Mouse (Mus musculus): Measurements from ENCODE around the gene Fam110a. TPM values are rescaled to one million over a fixed set of nuclear protein-coding genes. Genes with fewer than 3 reads are reported as not detected.

Gene Fam110a
- total and polyA plus RNA-seq, 2 experiments from 2014 or later: 3.0 to 6.2 TPM

GRCm38 (mm10) chr2:151969396-151969795 lies 10.6 kb downstream of the Fam110a start:
- H3K27me3 ChIP-seq (ENCODE audit: control insufficient read depth, insufficient read depth, low read length): peaks cover 29% of the 10 kb centered on the region
- no peak overlapping the region for H3K27ac ChIP-seq (ENCODE audit: low read depth)
- H3K4me3 ChIP-seq (ENCODE audit: low read depth, low read length): no peak overlapping the region
- DNase-seq (ENCODE audit: low spot score) (no peak), ATAC-seq (ENCODE audit: insufficient read depth, low read depth) (no peak)
- 91% methylated on average over 6 of the region's 6 CpGs for WGBS
- H3K4me1 ChIP-seq (ENCODE audit: control insufficient read depth, insufficient read depth): peaks cover 22% of the 10 kb centered on the region
- no peaks in the 10 kb centered on the region for H3K9me3 ChIP-seq (replicated peaks; ENCODE audit: control insufficient read depth, low read length)
- no peak for TF ChIP-seq EP300 (IDR thresholded peaks at IDR 0.05; ENCODE audit: low read depth)
- TF ChIP-seq CTCF (IDR thresholded peaks at IDR 0.05; ENCODE audit: low read depth): no peak
- no peak overlapping the region for H3K4me2 ChIP-seq (ENCODE audit: low read depth, low read length)
- no peak overlapping the region for H3K9ac ChIP-seq (replicated peaks; ENCODE audit: low read depth, low read length)
- peaks cover 8% of the 10 kb centered on the region; the same call in 1 of the 2 replicates for H3K36me3 ChIP-seq (replicated peaks; ENCODE audit: control insufficient read depth, insufficient read depth, low read length)

GRCm38 (mm10) chr2:151968986-151969385 lies 11.0 kb downstream of the Fam110a start:
- Histone ChIP-seq H3K4me2 (ENCODE audit: low read depth, low read length) (no peak overlapping the region), H3K9ac (replicated peaks; ENCODE audit: low read depth, low read length) (no peak overlapping the region), H3K27me3 (ENCODE audit: control insufficient read depth, insufficient read depth, low read length) (peaks cover 28% of the 10 kb centered on the region; the same call in 1 of the 2 replicates), H3K9me3 (replicated peaks; ENCODE audit: control insufficient read depth, low read length) (no peaks in the 10 kb centered on the region), H3K36me3 (replicated peaks; ENCODE audit: control insufficient read depth, insufficient read depth, low read length) (peaks cover 8% of the 10 kb centered on the region; the same call in 1 of the 2 replicates), H3K4me1 (ENCODE audit: control insufficient read depth, insufficient read depth) (peaks cover 25% of the 10 kb centered on the region), H3K4me3 (ENCODE audit: low read depth, low read length) (no peak overlapping the region), H3K27ac (ENCODE audit: low read depth) (no peak overlapping the region)
- 92% methylated on average over 7 of the region's 7 CpGs for WGBS
- no peak for ATAC-seq (ENCODE audit: insufficient read depth, low read depth)
- TF ChIP-seq CTCF (IDR thresholded peaks at IDR 0.05; ENCODE audit: low read depth): no peak
- no peak for TF ChIP-seq EP300 (IDR thresholded peaks at IDR 0.05; ENCODE audit: low read depth)
- no peak for DNase-seq (ENCODE audit: low spot score)

GRCm38 (mm10) chr2:151968451-151968850 lies 11.6 kb downstream of the Fam110a start:
- WGBS: 77% methylated on average over 8 of the region's 8 CpGs
- Histone ChIP-seq H3K9ac (replicated peaks; ENCODE audit: low read depth, low read length) (no peak overlapping the region), H3K27me3 (ENCODE audit: control insufficient read depth, insufficient read depth, low read length) (peaks cover 23% of the 10 kb centered on the region; the same call in 1 of the 2 replicates), H3K4me3 (ENCODE audit: low read depth, low read length) (no peak overlapping the region), H3K27ac (ENCODE audit: low read depth) (no peak overlapping the region), H3K4me2 (ENCODE audit: low read depth, low read length) (no peak overlapping the region), H3K36me3 (replicated peaks; ENCODE audit: control insufficient read depth, insufficient read depth, low read length) (peaks cover 8% of the 10 kb centered on the region; the same call in 1 of the 2 replicates), H3K4me1 (ENCODE audit: control insufficient read depth, insufficient read depth) (peaks cover 25% of the 10 kb centered on the region), H3K9me3 (replicated peaks; ENCODE audit: control insufficient read depth, low read length) (no peaks in the 10 kb centered on the region)
- TF ChIP-seq EP300 (IDR thresholded peaks at IDR 0.05; ENCODE audit: low read depth) (no peak), CTCF (IDR thresholded peaks at IDR 0.05; ENCODE audit: low read depth) (no peak)
- DNase-seq (ENCODE audit: low spot score): no peak
- no peak for ATAC-seq (ENCODE audit: insufficient read depth, low read depth)

- no peak for ATAC-seq (ENCODE audit: insufficient read depth, low read depth)
- Histone ChIP-seq H3K27ac (ENCODE audit: low read depth) (no peak overlapping the region), H3K4me2 (ENCODE audit: low read depth, low read length) (no peak overlapping the region), H3K9ac (replicated peaks; ENCODE audit: low read depth, low read length) (no peak overlapping the region), H3K9me3 (replicated peaks; ENCODE audit: control insufficient read depth, low read length) (no peaks in the 10 kb centered on the region), H3K4me3 (ENCODE audit: low read depth, low read length) (no peak overlapping the region), H3K4me1 (ENCODE audit: control insufficient read depth, insufficient read depth) (peaks cover 23% of the 10 kb centered on the region), H3K27me3 (ENCODE audit: control insufficient read depth, insufficient read depth, low read length) (peaks cover 23% of the 10 kb centered on the region; the same call in 1 of the 2 replicates), H3K36me3 (replicated peaks; ENCODE audit: control insufficient read depth, insufficient read depth, low read length) (peaks cover 8% of the 10 kb centered on the region; the same call in 1 of the 2 replicates)
- DNase-seq (ENCODE audit: low spot score): no peak
- WGBS: 83% methylated on average over 2 of the region's 2 CpGs
- no peak for TF ChIP-seq EP300 (IDR thresholded peaks at IDR 0.05; ENCODE audit: low read depth)
- no peak for TF ChIP-seq CTCF (IDR thresholded peaks at IDR 0.05; ENCODE audit: low read depth)
These were observed 12.2 kb downstream of the Fam110a start for GRCm38 (mm10) chr2:151967792-151968191.

- H3K27ac ChIP-seq (ENCODE audit: low read depth): no peak overlapping the region
- no peaks in the 10 kb centered on the region for H3K9me3 ChIP-seq (replicated peaks; ENCODE audit: control insufficient read depth, low read length)
- no peak overlapping the region for H3K4me2 ChIP-seq (ENCODE audit: low read depth, low read length)
- H3K9ac ChIP-seq (replicated peaks; ENCODE audit: low read depth, low read length): no peak overlapping the region
- H3K4me3 ChIP-seq (ENCODE audit: low read depth, low read length): no peak overlapping the region
- WGBS: 49% methylated on average over 9 of the region's 9 CpGs
- peaks cover 17% of the 10 kb centered on the region; the same call in 1 of the 2 replicates for H3K27me3 ChIP-seq (ENCODE audit: control insufficient read depth, insufficient read depth, low read length)
- DNase-seq (ENCODE audit: low spot score) (no peak), ATAC-seq (ENCODE audit: insufficient read depth, low read depth) (no peak)
- H3K36me3 ChIP-seq (replicated peaks; ENCODE audit: control insufficient read depth, insufficient read depth, low read length): peaks cover 8% of the 10 kb centered on the region; the same call in 1 of the 2 replicates
- TF ChIP-seq EP300 (IDR thresholded peaks at IDR 0.05; ENCODE audit: low read depth): no peak
- TF ChIP-seq CTCF (IDR thresholded peaks at IDR 0.05; ENCODE audit: low read depth): no peak
- H3K4me1 ChIP-seq (ENCODE audit: control insufficient read depth, insufficient read depth): peaks cover 20% of the 10 kb centered on the region
These were observed 12.8 kb downstream of the Fam110a start for GRCm38 (mm10) chr2:151967176-151967750.

- Histone ChIP-seq H3K4me3 (ENCODE audit: low read depth, low read length) (no peak overlapping the region), H3K27ac (ENCODE audit: low read depth) (no peak overlapping the region), H3K4me1 (ENCODE audit: control insufficient read depth, insufficient read depth) (peaks cover 13% of the 10 kb centered on the region), H3K4me2 (ENCODE audit: low read depth, low read length) (no peak overlapping the region), H3K9ac (replicated peaks; ENCODE audit: low read depth, low read length) (no peak overlapping the region), H3K36me3 (replicated peaks; ENCODE audit: control insufficient read depth, insufficient read depth, low read length) (no peaks in the 10 kb centered on the region; the same call in 1 of the 2 replicates), H3K9me3 (replicated peaks; ENCODE audit: control insufficient read depth, low read length) (no peaks in the 10 kb centered on the region), H3K27me3 (ENCODE audit: control insufficient read depth, insufficient read depth, low read length) (no peaks in the 10 kb centered on the region)
- TF ChIP-seq CTCF (IDR thresholded peaks at IDR 0.05; ENCODE audit: low read depth) (no peak), EP300 (IDR thresholded peaks at IDR 0.05; ENCODE audit: low read depth) (no peak)
- ATAC-seq (ENCODE audit: insufficient read depth, low read depth) (no peak), DNase-seq (ENCODE audit: low spot score) (no peak)
- WGBS: 15% methylated on average over 9 of the region's 9 CpGs
These were observed 16.0 kb downstream of the Fam110a start for GRCm38 (mm10) chr2:151964052-151964451.

All from heart, postnatal 0 days (tissue).